In genomic region chr10:13965316-13965973, GRCm38 (mm10) we compare ENCODE assay signal across 8 mouse cellular contexts. TPM values are rescaled to one million over a fixed set of nuclear protein-coding genes. Genes with fewer than 3 reads are reported as not detected.
DNase-seq lines count a peak whose midpoint lies in the region; ATAC-seq and TF ChIP-seq lines count a peak whose summit lies in the region.

No protein-coding gene starts in this region.

- 1% methylated on average over 53 of the region's 54 CpGs for WGBS in lung, adult 2 months
- WGBS in neural tube, embryonic 14.5 days, result under 1% methylated on average over 53 of the region's 54 CpGs

- H3K27me3 ChIP-seq in CH12.LX (replicated peaks), result no peaks in the 10 kb centered on the region
- H3K27me3 ChIP-seq in neural tube, embryonic 14.5 days (ENCODE audit: control insufficient read depth, insufficient read depth, low read length), result no peaks in the 10 kb centered on the region

- dilution Hi-C loops in CH12.LX (cut with MboI; ENCODE audit: extremely low pct_ligation_motif_present, extremely low pct_unique_long_range_greater_than_20kb, low sequenced_read_pairs), result no loop called here

- TF ChIP-seq RAD21 in CH12.LX (IDR thresholded peaks at IDR 0.05; ENCODE audit: low read depth, low read length), result no peak

- no peaks in the 10 kb centered on the region for H3K9me3 ChIP-seq in CH12.LX (replicated peaks; ENCODE audit: low read length)
- no peaks in the 10 kb centered on the region for H3K9me3 ChIP-seq in neural tube, embryonic 14.5 days (ENCODE audit: control insufficient read depth, low read length)

- peak overlapping the region; percentile 52 for H3K4me2 ChIP-seq in CH12.LX (ENCODE audit: insufficient read depth, low read depth, poor library complexity, severe bottlenecking)
- H3K4me2 ChIP-seq in neural tube, embryonic 14.5 days (ENCODE audit: low read depth, low read length), result peak overlapping the region; percentile 97

- ATAC-seq in neural tube, embryonic 14.5 days (ENCODE audit: low read depth), result peak; percentile 70

- no peak for TF ChIP-seq POLR2A in CH12.LX (IDR thresholded peaks at IDR 0.05; ENCODE audit: low read depth, low read length)
- TF ChIP-seq POLR2A in lung, adult 2 months (IDR thresholded peaks at IDR 0.05; ENCODE audit: borderline replicate concordance, extremely low read depth, low read depth, low read length), result peak; percentile 95

- in situ Hi-C loops in CH12.LX (cut with MboI; ENCODE audit: low pct_ligation_motif_present, low pct_unique_long_range_greater_than_20kb, low sequenced_read_pairs), result loop anchor here (5.0 kb wide), 1 partner anchor 77 kb away; no protein-coding TSS in a partner anchor

- 0 out of 2 replicates have a peak, but pooled peaks have one; percentile 1 for TF ChIP-seq EP300 in CH12.LX (IDR thresholded peaks at IDR 0.05; ENCODE audit: low read length)

- H3K27ac ChIP-seq in CH12.LX (ENCODE audit: insufficient read depth, low read depth), result peak overlapping the region; percentile 80
- peak overlapping the region; percentile 99 for H3K27ac ChIP-seq in neural tube, embryonic 14.5 days (ENCODE audit: low read depth, low read length)

- no peak for TF ChIP-seq CTCF in CH12.LX (conservative IDR thresholded peaks at IDR 0.05 in 1 of 2, IDR thresholded peaks at IDR 0.05 in 1 of 2; ENCODE audit: low read depth in 2 of 2, low read length in 2 of 2)
- no peak for TF ChIP-seq CTCF in lung, adult 2 months (IDR thresholded peaks at IDR 0.05; ENCODE audit: insufficient read depth, low read length)

- DNase-seq in CH12.LX (ENCODE audit: extremely low read depth), result peak; percentile 80
- DNase-seq in cerebellum, adult 11-12 months, result peak; percentile 92
- DNase-seq in forelimb bud, embryonic 11.5 days (ENCODE audit: low read depth, low spot score), result peak; percentile 70
- DNase-seq in heart, postnatal 4 days, result peak; percentile 92
- DNase-seq in layer of hippocampus, adult 8-10 months (ENCODE audit: low spot score in 2 of 2), result peak; percentile 78 to 82
- DNase-seq in lung, adult 2 months, result peak; percentile 90
- DNase-seq in telencephalon, adult 2 months (ENCODE audit: low read depth, low spot score), result peak; percentile 89

- peaks cover 0 to 7% of the 10 kb centered on the region in 2 experiments; a peak in 2 of 4 replicates for H3K4me1 ChIP-seq in CH12.LX (ENCODE audit: control insufficient read depth in 1 of 2, insufficient read depth in 2 of 2)
- H3K4me1 ChIP-seq in lung, adult 2 months (ENCODE audit: control insufficient read depth, insufficient read depth, low read length), result no peaks in the 10 kb centered on the region
- H3K4me1 ChIP-seq in neural tube, embryonic 14.5 days (ENCODE audit: control insufficient read depth, insufficient read depth, low read length), result no peaks in the 10 kb centered on the region

- H3K9ac ChIP-seq in CH12.LX (ENCODE audit: insufficient read depth, low read depth), result peak overlapping the region; percentile 81
- peak overlapping the region; percentile 93 for H3K9ac ChIP-seq in neural tube, embryonic 14.5 days (replicated peaks; ENCODE audit: low read depth, low read length)

- H3K4me3 ChIP-seq in CH12.LX (replicated peaks in 1 of 3; ENCODE audit: low read depth in 2 of 3, low read length in 2 of 3, poor library complexity in 1 of 3), result peak overlapping the region; percentile 76 to 91 (median 77)
- peak overlapping the region; percentile 93 for H3K4me3 ChIP-seq in lung, adult 2 months (replicated peaks; ENCODE audit: extremely low read depth, low read depth, low read length)
- H3K4me3 ChIP-seq in neural tube, embryonic 14.5 days (ENCODE audit: low read depth, low read length), result peak overlapping the region; percentile 85

- no peaks in the 10 kb centered on the region for H3K36me3 ChIP-seq in CH12.LX (replicated peaks in 1 of 2; ENCODE audit: control insufficient read depth in 1 of 2, insufficient read depth in 1 of 2, low read length in 1 of 2)
- H3K36me3 ChIP-seq in neural tube, embryonic 14.5 days (ENCODE audit: control insufficient read depth, insufficient read depth, low read length), result no peaks in the 10 kb centered on the region

- H3K79me2 ChIP-seq in CH12.LX (replicated peaks; ENCODE audit: control insufficient read depth, extremely low read depth, insufficient read depth, poor library complexity, severe bottlenecking), result no peaks in the 10 kb centered on the region

TF ChIP-seq in CH12.LX, 34 proteins besides CTCF, POLR2A, EP300 and RAD21:
- TF ChIP-seq UBTF (IDR thresholded peaks at IDR 0.05; ENCODE audit: low read depth, low read length), result peak; percentile 15; the same call in 1 of the 2 replicates
- TF ChIP-seq HCFC1 (IDR thresholded peaks at IDR 0.05; ENCODE audit: low read depth, low read length), result 0 out of 2 replicates have a peak, but pooled peaks have one; percentile 5
- TF ChIP-seq MAFK (IDR thresholded peaks at IDR 0.05; ENCODE audit: insufficient replicate concordance, low read length), result no peak
- TF ChIP-seq MYC (IDR thresholded peaks at IDR 0.05; ENCODE audit: low read depth, low read length), result 0 out of 2 replicates have a peak, but pooled peaks have one; percentile 1
- TF ChIP-seq CHD1 (IDR thresholded peaks at IDR 0.05; ENCODE audit: low read depth, low read length), result peak; percentile 42; the same call in 1 of the 2 replicates

RNA-seq across cellular contexts. Expression of gene Hivep2, which starts 0.4 kb away (rescaled TPM):
- total RNA-seq in CH12.LX (2012; rRNA removed) (1.8 and 2.7 TPM in 2 replicates), CH12.LX (2014; rRNA removed) (0.59 and 0.77 TPM in 2 replicates)
- polyA plus RNA-seq in CH12.LX (2012; ENCODE audit: insufficient read length, low read depth), result 1.1 and 1.4 TPM in 2 replicates
- total RNA-seq in heart, postnatal 4 days (2021), result 10 to 100 TPM; 28.9 to 30.1 TPM
- 100 to 1,000 TPM; 168 to 209 (median 184) TPM for total RNA-seq in layer of hippocampus, adult 8-10 months (2022)
- polyA plus RNA-seq in lung, adult 2 months (2012; rRNA removed), result 7.9 and 11.0 TPM in 2 replicates
- 16.7 and 21.0 TPM in 2 replicates for polyA plus RNA-seq in neural tube, embryonic 14.5 days (2014; fragmentation: Nextera tagmentation; extraction: Ambion mirVana)

Comparison
In these comparisons a context has a peak if more than half of its experiments do, and no peak if none do; other contexts are left out.
1. Peak in every context shown above with its lines: DNase-seq, ATAC-seq, H3K4me3 ChIP-seq and H3K27ac ChIP-seq.
2. RNA of gene Hivep2, which starts 0.4 kb away (total RNA-seq): 168 to 209 TPM in layer of hippocampus, adult 8-10 months and 28.9 to 30.1 TPM in heart, postnatal 4 days; 0.59 to 2.7 TPM in CH12.LX; every median in the first group is over 4 times any median in the second.